In the genomic region with DNA sequence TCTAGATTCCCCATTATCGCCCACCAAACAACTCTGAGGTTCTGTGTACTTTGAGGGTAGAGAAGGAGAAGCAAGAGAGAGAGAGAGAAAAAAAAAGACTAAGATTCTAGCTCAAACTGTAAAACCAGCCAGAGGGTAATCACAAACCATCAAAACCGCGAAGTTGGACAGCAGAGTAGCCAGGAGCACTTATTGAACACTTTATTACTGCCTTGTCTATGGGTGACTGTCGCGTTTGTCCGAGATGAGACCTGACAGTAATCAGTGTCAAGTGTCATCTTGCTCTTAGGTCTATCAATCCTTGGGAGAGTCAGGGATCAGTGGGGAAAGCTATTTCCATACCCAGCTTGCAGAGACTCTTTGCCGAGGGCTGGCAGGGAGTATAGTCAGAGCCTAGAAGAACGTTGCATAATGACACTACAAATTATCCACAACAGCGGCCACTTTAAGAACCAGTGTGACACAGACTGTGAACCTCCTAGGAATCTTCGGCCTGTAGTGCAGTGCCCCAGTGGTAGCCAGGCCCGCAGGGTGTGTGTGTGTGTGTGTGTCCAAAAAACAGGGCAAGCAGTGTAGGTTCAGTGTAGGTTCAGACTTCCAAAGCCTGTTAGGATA, we compare ENCODE assay signal across 9 mouse cellular contexts. TPM values are rescaled to one million over a fixed set of nuclear protein-coding genes. Genes with fewer than 3 reads are reported as not detected.
A peak's percentile ranks its signal among the peaks of the same experiment; 100 is the strongest.
DNase-seq lines count a peak whose midpoint lies in the region; ATAC-seq lines count a peak whose summit lies in the region.
"Had no signal": no experiment of that assay in that cellular context is flagged by ENCODE, and none has a peak within 500 bp of the region (broad histone marks: within the 10 kb centered on the region; RNA-seq: fewer than 3 reads in every experiment).

No protein-coding gene starts in this region.

- DNase-seq in Muller cell, postnatal 12 days (ENCODE audit: inconsistent ontology term) = peak; percentile 64
- no peak for DNase-seq in hindbrain, embryonic 10.5 days (ENCODE audit: low spot score)
- DNase-seq in midbrain, embryonic 11.5 days (ENCODE audit: low spot score, missing footprints) = peak; percentile 89
- no peak for DNase-seq in left cerebral cortex, adult 18-20 months (ENCODE audit: low spot score in 2 of 2)
- DNase-seq in cerebellum, adult 9-11 months = no peak
- DNase-seq in spleen, postnatal 14 days (ENCODE audit: low spot score in 2 of 2) = no peak

- H3K4me1 ChIP-seq in erythroblast, embryonic 14.5 days (ENCODE audit: control insufficient read depth) = peaks cover 8% of the 10 kb centered on the region
- peaks cover 29% of the 10 kb centered on the region for H3K4me1 ChIP-seq in hindbrain, embryonic 10.5 days (replicated peaks)
- peaks cover 14% of the 10 kb centered on the region for H3K4me1 ChIP-seq in midbrain, embryonic 11.5 days (ENCODE audit: control insufficient read depth, insufficient read depth, low read length)

- H3K9me3 ChIP-seq in erythroblast, embryonic 14.5 days (ENCODE audit: control insufficient read depth, low read length) = 0 out of 2 replicates have a peak, but pooled peaks cover 2% of the 10 kb centered on the region
- H3K9me3 ChIP-seq in hindbrain, embryonic 10.5 days = no peaks in the 10 kb centered on the region
- no peaks in the 10 kb centered on the region for H3K9me3 ChIP-seq in midbrain, embryonic 11.5 days (ENCODE audit: control insufficient read depth, low read length)

- H3K4me2 ChIP-seq in midbrain, embryonic 11.5 days = peak overlapping the region; percentile 76; the same call in 1 of the 2 replicates

- H3K36me3 ChIP-seq in erythroblast, embryonic 14.5 days (ENCODE audit: control insufficient read depth) = no peaks in the 10 kb centered on the region
- H3K36me3 ChIP-seq in hindbrain, embryonic 10.5 days = no peaks in the 10 kb centered on the region
- no peaks in the 10 kb centered on the region for H3K36me3 ChIP-seq in midbrain, embryonic 11.5 days (ENCODE audit: control insufficient read depth, insufficient read depth, low read length)

- no peak for ATAC-seq in erythroblast, adult 5-6 weeks (replicated peaks; ENCODE audit: low FRiP score, poor library complexity, severe bottlenecking)
- ATAC-seq in midbrain, embryonic 11.5 days (ENCODE audit: low FRiP score) = no peak

- peaks cover 59% of the 10 kb centered on the region for H3K27me3 ChIP-seq in erythroblast, embryonic 14.5 days (ENCODE audit: control insufficient read depth)
- H3K27me3 ChIP-seq in hindbrain, embryonic 10.5 days (ENCODE audit: insufficient read depth, poor library complexity, severe bottlenecking) = peaks cover 72% of the 10 kb centered on the region
- peaks cover 42% of the 10 kb centered on the region for H3K27me3 ChIP-seq in midbrain, embryonic 11.5 days (ENCODE audit: control insufficient read depth, insufficient read depth, low read length)

- H3K27ac ChIP-seq in hindbrain, embryonic 10.5 days = no peak overlapping the region
- H3K27ac ChIP-seq in midbrain, embryonic 11.5 days (ENCODE audit: low read depth, low read length) = no peak overlapping the region
- H3K27ac ChIP-seq: macrophage had no signal

- H3K9ac ChIP-seq in midbrain, embryonic 11.5 days (ENCODE audit: low read length) = no peak overlapping the region

- H3K4me3 ChIP-seq in erythroblast, embryonic 14.5 days (replicated peaks) = peak overlapping the region; percentile 50
- peak overlapping the region; percentile 62 for H3K4me3 ChIP-seq in hindbrain, embryonic 10.5 days
- H3K4me3 ChIP-seq in midbrain, embryonic 11.5 days (ENCODE audit: low read depth, low read length) = peak overlapping the region; percentile 51

- 20% methylated on average over 11 of the region's 11 CpGs for WGBS in hindbrain, embryonic 10.5 days
- 17% methylated on average over 11 of the region's 11 CpGs for WGBS in midbrain, embryonic 11.5 days

RNA-seq across cellular contexts. Expression of a gene that starts 2.2 kb away (rescaled TPM):
- polyA plus RNA-seq in erythroblast, embryonic 14.5 days (2012) = 0.01 and 0.02 TPM in 2 replicates
- 0.42 and 0.77 TPM in 2 replicates for total RNA-seq in erythroblast, adult 5-6 weeks (2015; ENCODE audit: low replicate concordance)
- total RNA-seq in erythroblast, adult 5-6 weeks (2017; ENCODE audit: low replicate concordance) = 0.17 TPM in 1 of 2 replicates, not detected in the other
- 2.4 and 2.9 TPM in 2 replicates for polyA plus RNA-seq in hindbrain, embryonic 10.5 days (2016; fragmentation: Nextera tagmentation; extraction: Ambion mirVana)
- polyA plus RNA-seq in midbrain, embryonic 11.5 days (2014; fragmentation: Nextera tagmentation; extraction: Ambion mirVana) = 7.3 and 8.6 TPM in 2 replicates
- 10 to 100 TPM; 80.4 to 85.4 TPM for total RNA-seq in left cerebral cortex, adult 18-20 months (2021)

Comparison
In these comparisons a context has a peak if more than half of its experiments do, and no peak if none do; other contexts are left out.
1. DNase-seq: peak in Muller cell, postnatal 12 days (single experiment) and midbrain, embryonic 11.5 days (single experiment); none in hindbrain, embryonic 10.5 days (single experiment), left cerebral cortex, adult 18-20 months (0 of 2), cerebellum, adult 9-11 months (single experiment) and spleen, postnatal 14 days (0 of 2).
2. Peak in every context shown above with its lines, with median percentiles within 50 percentile points of each other: H3K4me3 ChIP-seq.